Mouse (Mus musculus) retina, postnatal 7 days (tissue): ENCODE data around the gene Lefty1.
"Not testable (repeated sequence)": the region's sequence is repeated elsewhere in the genome, so short reads cannot be mapped to it uniquely, and the experiment has no call there.

Experiments
- DNase-seq: peaks from one replicate; pipeline ENCODE4 v3.0.0-alpha.2; 2012; ENCODE audit warnings: low read depth, low spot score

The Lefty1 gene

DNA sequence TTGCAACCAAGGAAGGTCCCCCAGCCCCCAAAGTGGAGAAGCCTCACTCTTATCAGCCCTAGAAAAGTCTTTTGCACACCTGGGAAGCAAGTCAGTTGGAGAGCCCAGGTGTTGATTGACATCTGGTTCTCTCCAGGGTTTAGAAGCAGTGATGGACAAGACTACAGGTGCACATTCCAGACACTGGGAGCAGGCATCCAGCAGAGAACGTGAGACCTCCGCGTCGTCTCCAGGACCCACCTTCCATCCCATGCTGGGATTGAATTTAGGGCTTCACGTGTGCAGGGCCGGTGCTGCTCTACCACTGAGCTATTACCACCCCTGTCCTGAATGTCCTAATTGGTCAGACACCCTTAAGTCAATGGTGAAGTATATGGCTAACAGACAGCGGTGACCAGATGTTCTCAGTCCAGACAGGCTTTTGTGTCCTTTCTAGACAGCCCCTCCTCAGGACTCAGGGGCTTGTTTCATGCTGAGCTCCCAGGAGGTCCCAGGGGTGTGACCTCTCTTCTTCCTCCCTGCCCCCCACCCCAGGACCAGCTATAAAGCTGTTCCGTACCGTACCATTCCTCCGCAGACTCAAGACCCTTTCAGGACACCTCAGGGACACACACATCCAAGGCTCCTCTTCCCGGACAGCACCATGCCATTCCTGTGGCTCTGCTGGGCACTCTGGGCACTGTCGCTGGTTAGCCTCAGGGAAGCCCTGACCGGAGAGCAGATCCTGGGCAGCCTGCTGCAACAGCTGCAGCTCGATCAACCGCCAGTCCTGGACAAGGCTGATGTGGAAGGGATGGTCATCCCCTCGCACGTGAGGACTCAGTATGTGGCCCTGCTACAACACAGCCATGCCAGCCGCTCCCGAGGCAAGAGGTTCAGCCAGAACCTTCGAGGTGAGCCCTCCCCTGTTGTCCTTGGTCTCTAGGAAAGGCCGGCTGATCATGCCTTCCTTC, at the start of gene Lefty1:
TSS of gene Lefty1 (plus strand) at position 556 of the 953 bp plus-strand sequence.
- no peak for DNase-seq

- no peak for DNase-seq
Observed at GRCm38 (mm10) chr1:180888556-180889042, 46.2 kb upstream of the Lefty1 start.

- DNase-seq, result no peak
Observed at GRCm38 (mm10) chr1:180889172-180889571, 45.6 kb upstream of the Lefty1 start.

DNA sequence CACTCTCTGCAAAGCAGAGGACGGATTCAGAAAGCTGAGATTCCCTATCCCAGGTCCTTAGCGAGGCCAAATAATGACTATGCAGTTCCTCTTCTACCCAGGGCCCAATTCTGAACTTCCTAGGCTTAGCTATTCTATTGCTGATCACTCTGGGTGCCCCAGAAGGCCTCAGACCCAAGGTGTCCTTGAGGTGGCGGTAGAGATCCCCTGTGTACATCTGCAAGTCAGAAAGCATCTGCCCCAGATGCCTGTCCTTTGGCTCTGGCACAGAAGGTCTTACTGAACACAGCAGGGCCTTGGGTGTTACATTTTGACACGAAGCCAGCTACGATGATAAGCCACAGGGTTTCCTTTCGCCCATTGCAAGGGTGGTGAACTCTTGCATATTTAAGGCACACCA, 45.0 kb upstream of the Lefty1 start:
- DNase-seq, result no peak

GRCm38 (mm10) chr1:180892808-180893207, 42.0 kb upstream of the Lefty1 start, which contains the start of gene Lefty2:
Gene Lefty2 (plus strand): TSS chr1:180893108.
- DNase-seq, result no peak

DNA sequence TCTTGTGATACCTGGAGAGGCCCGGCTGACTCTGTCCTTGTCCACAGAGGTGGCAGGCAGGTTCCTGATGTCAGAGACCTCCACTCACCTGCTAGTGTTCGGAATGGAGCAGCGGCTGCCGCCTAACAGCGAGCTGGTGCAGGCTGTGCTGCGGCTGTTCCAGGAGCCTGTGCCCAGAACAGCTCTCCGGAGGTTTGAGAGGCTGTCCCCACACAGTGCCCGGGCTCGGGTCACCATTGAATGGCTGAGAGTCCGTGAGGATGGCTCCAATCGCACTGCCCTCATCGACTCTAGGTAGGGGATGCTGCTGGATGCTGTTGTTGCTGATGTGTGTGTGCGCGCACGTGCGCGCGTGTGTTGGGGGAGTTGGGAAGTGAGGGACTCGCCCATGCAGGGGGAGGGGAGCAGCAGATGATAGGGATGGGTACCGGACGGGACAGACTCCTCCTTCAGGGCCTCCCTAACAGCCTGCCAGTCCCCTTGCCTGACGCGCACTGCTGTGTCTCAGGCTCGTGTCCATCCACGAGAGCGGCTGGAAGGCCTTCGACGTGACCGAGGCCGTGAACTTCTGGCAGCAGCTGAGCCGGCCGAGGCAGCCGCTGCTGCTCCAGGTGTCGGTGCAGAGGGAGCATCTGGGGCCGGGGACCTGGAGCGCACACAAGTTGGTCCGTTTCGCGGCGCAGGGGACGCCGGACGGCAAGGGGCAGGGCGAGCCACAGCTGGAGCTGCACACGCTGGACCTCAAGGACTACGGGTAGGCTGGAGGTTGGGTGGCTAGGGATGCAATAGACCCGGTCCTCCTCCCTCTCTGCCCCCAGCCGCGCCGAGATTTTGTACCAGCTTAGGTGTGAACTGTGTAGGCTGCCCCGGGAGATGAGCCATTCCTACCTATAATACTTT, 40.5 kb upstream of the Lefty1 start:
- not testable (repeated sequence) for DNase-seq

- peak; percentile 46 for DNase-seq
Observed at GRCm38 (mm10) chr1:180901107-180901506, 33.7 kb upstream of the Lefty1 start.

GRCm38 (mm10) chr1:180902915-180903314, 31.9 kb upstream of the Lefty1 start:
- DNase-seq, result no peak

- DNase-seq, result no peak
Observed at GRCm38 (mm10) chr1:180903666-180904038, 31.2 kb upstream of the Lefty1 start.

DNA sequence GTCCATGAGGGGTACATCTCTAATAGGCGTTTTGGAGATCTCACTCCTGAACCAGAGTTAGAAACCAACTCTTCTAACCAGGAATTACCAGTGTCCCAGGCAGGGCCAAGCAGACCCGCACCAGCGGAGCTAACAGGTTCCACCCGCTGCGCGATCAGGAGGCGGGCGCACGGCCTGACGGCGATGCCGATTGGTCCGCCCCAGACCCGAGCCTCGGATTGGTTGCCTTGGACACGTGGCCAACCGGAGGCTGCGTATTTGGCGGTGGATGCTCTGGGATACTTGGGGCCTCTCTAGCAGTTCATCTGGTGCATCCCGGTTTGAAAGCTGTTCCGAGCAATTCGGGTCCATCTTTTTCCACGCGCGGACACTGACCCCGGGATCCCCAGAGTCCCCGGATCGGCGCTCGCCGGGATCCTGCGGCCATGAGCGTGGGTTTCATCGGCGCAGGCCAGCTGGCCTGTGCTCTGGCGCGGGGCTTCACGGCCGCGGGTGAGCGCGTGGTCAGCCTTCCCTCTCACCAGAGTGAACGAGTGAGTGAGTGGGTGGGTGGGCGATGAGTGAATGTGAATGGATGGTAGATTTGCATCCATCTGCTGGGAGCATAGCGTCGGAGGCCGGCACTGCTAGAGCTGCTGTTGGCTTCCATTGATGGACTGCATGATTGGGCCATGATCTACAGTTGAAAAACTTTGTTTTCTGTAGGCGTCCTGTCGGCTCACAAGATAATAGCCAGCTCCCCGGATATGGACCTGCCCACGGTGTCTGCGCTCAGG, 30.6 kb upstream of the Lefty1 start, which contains the start of gene Pycr2:
TSS of gene Pycr2 (plus strand) at position 255 of the 776 bp plus-strand sequence.
- peak; percentile 86 for DNase-seq

DNA sequence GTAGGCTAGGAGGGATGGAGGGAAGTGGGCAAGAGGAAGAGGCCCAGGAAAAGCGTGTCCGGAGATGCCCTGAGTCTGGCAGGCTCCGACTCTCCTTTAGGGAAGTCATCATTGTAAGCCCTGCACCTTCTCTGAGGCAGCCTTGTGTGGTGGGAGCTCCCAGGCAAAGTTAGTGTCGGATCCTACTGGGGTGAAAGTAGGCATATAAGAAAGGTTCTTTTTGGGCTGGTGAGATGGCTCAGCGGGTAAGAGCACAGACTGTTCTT, 30.1 kb upstream of the Lefty1 start:
- DNase-seq, result no peak

DNA sequence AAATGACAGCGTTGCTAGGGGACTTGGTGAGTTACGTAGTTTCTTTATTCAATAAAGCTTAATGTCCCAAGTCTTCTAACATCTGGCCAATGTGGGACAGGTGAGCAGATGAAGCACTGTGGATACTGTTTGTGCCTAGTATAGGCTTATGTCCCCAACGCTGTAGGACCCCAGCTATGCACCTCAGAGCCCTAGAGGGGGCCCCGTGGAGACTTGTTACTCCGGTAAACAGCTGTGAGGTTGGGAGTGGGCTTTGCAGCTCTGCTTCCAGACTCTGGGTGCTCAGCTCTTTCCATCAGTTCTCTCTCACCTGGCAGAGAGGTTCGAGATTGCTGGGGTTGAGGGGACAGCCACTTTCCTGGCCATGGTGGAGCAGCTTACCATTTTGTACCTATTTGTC, 29.5 kb upstream of the Lefty1 start:
- DNase-seq, result no peak

- no peak for DNase-seq
Observed at GRCm38 (mm10) chr1:180905876-180906275, 28.9 kb upstream of the Lefty1 start.

GRCm38 (mm10) chr1:180906461-180907147, 28.2 kb upstream of the Lefty1 start:
- DNase-seq, result no peak

DNA sequence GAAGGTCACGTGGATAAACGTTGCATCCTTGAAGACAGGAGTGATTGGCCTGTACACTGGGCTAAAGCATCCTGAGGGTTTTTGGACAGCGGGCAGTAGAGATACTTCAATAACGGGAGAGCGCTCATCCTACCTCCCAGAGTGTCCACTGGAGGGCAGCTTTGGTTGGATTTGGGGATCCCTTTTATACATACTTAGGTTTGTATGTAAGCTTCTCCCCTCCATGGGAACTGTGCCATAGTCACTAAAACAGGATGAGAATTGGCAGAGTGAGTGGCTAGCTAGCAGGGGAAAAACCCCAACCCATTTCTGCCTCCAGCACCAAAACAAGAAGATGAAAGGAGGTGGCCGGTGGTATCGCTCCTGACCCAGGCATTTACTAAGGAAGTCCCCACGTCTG, 23.7 kb upstream of the Lefty1 start:
- no peak for DNase-seq

DNA sequence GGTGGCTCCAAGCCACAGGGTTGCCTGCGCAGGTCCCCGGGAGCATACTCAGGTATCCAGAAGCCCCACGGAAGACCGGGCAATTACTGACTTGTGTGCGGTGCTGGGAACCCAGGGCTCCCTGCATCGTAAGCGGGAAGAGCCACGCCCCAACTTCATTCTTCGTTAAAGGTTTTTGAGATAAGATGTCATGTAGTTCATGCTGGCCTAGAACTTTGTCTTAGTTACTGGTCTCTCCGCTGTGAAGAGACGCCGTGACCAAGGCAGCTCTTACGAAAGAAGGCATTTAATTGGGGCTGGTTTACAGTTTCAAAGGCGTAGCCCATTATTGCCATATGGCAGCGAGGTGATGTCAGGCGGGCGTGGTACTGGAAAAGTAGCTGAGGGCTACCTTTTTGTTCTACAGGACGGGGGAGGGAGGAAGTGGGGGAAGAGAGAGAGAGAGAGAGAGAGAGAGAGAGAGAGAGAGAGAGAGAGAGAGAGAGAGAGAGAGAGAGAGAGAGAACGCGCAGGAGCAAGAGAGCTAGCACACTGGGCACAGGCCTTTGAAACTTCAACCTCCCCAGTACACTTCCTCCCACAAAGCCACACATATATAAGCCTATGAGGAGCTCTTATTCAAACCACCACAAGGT, 23.1 kb upstream of the Lefty1 start:
- no peak for DNase-seq

GRCm38 (mm10) chr1:180912792-180913191, 22.0 kb upstream of the Lefty1 start:
- DNase-seq, result no peak

DNA sequence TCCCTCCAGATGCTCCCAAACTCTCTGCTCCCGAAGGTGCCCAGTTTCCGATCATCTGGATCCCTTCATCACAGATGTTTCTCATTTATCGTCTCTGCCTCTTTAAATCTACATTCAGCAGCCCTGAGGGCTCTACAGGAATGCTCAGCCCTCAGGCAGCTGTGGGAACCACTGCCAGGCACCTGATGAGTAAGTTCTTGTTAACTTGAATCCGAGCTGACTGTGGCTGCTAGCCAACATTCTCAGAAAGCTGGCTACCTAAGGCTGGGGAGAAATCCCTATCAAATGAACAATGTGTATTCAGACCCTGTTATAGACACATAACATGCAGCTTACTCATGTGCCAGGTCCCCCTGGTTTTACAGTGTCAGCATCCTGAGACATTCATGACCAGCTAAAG, 21.0 kb upstream of the Lefty1 start:
- DNase-seq, result no peak

DNA sequence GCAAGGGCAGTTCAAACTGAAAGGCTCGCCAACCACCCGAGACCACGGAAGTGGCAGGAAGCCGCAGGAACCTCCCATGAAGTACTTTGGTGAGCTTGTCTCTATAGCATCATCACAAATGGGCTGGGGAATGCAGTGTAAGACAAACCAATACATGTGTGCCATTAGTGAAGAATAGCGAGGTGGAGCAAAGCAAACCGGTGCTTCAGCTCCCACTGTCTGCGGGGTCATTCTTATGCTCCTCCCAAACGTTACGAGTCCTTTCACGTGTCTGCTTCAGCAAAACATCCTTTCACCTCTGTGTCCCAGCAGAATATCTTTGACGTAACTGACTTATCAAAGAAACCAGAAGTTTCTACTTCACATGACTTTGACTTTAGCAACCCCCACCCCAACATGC, 18.4 kb upstream of the Lefty1 start:
- no peak for DNase-seq

DNA sequence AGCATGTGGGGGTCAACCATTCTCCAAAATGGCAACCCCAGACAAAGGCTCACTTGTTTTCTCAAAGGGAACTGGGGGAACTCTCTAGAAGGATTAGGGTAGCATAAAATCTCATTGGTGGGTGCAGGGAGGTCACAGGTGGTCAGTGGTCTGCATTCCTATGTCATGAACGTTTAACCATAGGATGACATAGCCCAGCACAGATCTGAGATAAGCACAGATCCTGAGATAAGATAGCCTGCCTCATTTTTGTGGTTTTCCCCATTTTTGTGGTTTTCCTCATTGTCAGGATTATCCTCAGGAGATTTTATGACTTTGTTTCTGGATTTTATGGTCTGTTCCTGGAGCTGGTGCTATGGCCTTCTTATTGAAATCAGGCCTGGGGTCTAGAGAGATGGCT, 17.8 kb upstream of the Lefty1 start:
- DNase-seq, result no peak
